Mouse (Mus musculus) telencephalon, adult 2 months (tissue): Measurements from ENCODE around the gene Bach2.

Experiments used
- DNase-seq: peaks from one replicate; pipeline ENCODE4 v3.0.0-alpha.2; 2011; ENCODE audit warnings: low read depth, low spot score

Bach2 gene

DNA sequence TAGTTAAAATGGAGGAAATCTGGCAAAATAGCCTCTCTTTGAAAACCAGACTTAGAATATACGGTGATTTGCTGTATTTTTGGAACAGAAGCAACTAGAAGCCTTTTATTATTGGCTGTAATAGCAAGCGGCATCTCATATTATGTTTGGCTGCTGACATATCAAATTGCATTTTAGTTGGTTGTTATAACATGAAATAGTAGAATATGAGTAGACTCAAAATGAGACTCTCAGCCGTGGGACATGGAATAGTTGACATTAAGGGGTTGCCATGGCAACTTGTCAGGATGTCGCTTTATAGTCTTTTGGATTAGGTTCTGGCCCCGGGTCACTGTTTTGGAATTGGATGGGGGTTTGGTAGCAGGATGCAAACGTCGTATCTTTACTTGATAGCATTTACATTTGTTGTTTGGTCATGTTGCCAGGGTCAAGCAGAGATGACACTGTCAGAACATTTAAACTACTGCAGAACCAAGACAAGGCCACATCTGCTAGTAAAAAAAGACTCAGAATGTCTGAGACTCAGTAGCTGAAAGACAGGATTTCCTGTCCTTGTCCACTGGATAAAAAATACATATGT lies 55.2 kb downstream of the Bach2 start:
- no peak for DNase-seq

DNA sequence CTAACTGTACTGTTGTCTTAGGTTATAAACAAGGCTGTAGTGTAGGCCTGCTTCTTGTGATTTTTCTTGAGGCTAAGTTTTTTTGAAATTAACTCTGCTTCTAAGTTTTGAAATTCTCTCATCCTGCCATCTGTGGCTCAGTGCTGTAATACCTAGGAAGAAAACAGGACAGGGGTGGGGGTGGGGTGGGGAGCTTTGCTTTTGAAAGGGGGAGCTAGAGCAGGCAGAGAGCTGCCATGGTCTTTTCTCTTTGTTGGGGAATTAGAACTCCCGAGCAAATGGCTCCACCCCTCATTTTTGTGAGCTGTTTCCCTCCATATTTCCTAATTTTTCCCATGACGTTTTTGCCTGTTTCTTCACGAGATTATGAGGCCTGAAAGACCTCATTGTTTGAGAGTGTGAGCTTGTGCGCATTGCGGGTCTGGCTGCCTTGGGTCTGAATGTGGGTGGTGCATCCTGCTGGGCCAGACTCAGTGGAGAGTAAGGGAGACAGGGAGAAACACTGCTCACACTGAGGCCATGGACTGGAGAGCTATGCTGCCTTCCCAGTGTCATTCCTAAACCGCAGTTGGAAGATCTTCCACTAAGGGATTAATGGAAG lies 58.6 kb downstream of the Bach2 start:
- DNase-seq: no peak

DNA sequence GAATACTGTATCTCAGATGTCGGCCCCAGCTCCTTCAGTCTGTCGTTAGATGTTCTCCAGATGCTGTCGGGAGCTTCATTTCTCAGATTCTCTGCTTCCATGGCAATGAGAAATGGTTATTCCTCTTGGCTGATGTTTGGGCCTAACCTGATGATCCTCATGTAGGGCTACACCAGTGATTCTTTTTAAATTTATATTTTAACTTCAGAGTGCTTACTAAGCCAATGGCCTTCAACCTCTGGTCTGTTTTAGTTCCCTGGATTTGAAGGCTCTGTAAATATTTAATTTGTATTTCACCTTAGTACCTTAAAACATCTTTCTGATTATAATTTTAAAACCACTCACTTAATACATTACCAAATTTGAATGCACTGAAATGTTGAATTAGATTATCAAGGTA lies 60.6 kb downstream of the Bach2 start:
- DNase-seq: no peak

DNA sequence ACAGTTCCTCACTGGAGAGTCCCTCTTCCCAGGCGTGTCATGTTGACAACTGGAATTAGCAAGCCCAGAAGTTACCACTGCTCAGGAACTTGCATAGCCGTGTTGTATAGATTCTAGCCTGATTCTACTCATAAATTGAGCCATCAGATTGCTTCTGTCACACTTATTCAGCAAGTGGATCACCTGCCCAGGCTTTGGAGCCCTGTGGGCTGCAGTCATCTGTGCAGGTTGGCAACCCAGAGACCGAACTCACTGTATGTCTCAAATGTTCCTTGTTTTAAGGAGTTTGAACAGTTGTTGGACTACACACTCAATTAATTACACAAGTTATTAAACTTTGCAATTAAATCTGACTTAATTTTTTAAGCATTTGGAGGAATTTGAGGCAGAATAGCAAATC lies 61.4 kb downstream of the Bach2 start:
- DNase-seq: no peak

DNA sequence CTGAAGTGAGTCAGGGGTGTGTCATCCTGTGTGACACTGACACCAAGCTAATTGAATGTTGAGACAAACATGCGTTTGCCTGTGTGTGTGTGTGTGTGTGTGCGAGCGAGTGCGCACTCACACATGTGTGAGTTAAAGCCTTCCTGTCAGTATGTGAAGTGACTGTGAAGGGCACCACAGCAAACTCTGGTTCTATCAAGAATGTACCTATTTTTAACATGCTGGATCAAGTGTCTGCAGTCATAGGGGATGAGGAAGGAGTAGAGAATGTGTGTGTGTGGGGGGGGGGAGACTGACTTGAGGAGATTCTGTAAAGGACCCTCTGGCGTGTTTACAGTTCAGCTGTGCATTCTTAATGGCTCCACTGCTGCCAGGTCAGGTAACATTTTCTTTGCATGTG lies 64.1 kb downstream of the Bach2 start:
- DNase-seq: no peak

DNA sequence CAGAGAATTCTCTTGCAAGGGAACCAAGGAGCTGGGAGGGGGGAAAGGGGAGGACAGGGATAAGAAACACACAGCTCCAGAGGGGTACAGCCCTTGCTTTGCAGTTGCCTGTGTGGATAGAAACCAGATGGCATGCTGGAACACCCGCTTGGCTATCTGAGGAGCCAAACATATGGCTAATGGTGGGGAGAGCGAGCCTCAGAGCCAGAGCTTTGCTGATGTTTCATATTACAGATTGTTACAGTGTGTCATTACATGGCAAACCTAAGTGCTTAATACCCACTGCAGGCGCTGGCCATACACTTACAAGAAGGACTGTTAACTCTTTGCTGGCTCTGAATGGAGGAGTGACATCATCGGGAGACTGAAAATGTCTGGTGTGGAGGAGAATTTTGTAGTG lies 64.5 kb downstream of the Bach2 start:
- DNase-seq: peak; percentile 71

DNA sequence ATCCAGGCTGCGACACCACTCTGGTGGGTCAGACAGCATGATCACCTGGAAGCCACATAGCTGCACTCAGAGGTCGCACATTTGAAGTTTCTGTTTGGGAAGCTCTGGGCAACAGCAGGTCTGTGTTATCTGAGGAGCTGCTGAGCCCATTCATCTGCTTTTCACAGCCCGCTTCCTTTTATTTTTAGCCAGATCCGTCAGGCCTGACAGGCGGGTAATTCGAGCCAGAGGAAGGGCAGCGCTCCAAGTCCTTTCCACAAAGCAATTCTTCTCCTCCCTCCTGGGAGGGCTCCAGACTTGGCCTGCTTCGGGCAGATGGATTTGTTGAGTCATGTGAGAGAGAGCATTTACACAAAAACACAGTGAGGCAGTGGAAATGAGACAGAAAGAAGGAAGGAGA lies 65.1 kb downstream of the Bach2 start:
- DNase-seq: peak; percentile 96

DNA sequence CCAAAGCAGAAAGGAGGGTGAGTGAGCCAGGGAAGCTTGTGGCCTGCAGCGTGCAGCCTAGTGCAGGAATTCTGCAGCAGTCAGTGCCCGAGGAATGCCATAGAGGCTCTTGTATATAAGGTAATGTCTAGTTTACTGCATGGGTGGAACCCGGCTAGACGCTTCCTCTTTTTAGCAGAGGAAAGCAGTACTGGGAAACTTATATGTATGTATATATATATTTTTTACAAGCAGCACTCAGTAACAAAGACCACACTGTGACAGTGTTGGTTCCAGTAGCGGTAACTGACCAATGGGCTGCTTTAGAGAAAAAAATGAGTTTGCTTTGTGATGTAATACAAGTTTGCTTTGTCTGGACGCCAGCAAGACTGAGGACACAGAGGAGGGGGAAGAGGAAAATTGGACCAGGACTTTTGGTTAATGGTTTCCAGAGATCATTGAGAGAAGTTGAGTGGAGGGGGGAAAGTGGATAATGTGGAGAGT lies 65.7 kb downstream of the Bach2 start:
- DNase-seq: no peak

DNA sequence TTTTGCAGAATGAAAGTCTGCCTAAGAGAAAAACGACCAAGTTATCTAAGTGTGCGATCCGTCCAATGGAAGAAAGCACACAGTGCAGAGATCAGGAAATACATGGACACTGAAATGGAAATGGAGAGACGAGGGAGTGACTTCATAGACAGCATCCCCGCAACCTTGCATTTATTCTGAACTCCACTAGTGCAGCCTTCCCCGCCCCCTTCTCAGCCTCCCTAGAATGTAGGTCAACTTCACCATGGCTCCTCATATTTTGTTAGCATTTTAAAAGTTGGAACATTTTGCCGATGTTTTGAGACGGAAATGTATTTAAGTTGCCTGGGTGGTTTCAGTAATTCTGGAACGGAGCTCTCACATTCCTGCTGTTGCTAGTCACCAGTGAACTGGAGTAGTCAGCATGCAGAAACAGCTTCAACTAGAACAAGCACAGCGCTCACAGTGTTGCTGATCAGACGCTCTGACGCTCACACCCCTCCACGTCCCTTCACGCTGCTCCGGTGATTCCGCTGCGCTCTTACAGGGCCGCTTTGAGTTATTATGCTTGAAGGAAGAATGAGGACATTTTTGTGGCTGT lies 66.5 kb downstream of the Bach2 start:
- peak; percentile 54 for DNase-seq

DNA sequence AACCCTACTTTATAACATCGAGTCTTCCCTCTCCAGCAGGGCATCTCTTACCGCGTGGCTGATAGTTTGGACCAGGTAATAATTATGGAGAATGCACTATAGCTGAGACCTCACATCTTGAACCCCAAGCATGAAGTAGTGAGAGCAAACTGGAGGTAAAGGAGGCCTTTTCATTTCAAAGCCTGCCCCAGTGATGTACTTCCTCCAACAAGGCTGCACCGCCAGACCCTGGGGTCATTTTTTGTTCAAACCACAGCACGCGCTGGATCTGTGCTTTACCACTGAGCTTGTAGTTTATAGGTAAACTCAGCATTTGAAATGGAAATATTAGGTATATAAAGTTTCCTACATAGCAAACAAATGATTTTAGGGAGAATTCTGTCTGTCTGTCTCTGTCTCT lies 67.1 kb downstream of the Bach2 start:
- DNase-seq: no peak

DNA sequence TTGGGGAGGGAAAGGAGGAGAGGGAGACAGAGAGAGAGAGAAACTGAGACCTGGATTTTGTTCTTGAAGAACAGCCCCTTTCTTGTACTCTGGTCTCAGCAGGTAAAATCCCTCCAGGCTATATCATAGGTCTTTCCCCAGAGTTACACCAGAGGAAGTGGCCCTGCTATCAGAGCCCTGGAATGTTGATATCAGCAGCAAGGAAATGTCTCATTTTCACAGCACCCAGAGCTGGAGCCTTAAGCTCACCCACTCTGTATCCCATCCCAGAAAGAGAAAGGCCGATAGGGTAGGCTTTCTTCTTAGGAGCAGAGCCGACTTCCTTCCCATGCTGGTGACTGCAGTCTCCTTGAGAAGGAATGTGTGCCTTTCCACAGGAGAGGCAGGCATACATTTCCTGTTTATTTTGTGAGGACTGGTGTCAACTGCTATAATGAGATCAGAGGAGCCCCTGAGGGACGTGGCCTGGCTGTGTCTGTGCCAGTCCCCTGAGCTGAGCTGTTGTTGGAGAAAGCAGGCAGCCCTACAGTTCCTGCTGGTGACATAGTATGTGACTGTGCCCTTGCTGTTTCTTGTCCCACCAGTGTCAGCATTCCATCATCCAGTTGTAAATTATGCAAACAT lies 67.7 kb downstream of the Bach2 start:
- DNase-seq: no peak

DNA sequence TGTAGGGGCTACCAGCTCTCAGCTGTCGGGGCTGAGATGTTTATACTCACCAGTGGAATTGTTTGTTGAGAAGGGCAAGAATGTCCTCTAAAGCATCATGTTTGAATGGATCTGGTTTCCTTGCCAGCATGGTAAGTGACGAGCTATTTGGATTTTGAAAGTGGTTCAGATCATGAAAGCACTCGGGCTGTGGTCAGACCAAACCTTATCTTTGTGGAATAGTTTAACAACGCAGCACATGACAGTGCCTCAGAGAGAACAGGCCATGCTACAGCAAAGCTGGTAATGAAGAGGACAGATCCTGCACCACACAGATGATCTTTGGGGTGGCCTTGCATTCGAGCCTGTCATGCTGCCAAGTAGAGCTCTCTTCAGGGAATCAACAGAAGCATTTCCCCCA lies 68.6 kb downstream of the Bach2 start:
- DNase-seq: no peak

DNA sequence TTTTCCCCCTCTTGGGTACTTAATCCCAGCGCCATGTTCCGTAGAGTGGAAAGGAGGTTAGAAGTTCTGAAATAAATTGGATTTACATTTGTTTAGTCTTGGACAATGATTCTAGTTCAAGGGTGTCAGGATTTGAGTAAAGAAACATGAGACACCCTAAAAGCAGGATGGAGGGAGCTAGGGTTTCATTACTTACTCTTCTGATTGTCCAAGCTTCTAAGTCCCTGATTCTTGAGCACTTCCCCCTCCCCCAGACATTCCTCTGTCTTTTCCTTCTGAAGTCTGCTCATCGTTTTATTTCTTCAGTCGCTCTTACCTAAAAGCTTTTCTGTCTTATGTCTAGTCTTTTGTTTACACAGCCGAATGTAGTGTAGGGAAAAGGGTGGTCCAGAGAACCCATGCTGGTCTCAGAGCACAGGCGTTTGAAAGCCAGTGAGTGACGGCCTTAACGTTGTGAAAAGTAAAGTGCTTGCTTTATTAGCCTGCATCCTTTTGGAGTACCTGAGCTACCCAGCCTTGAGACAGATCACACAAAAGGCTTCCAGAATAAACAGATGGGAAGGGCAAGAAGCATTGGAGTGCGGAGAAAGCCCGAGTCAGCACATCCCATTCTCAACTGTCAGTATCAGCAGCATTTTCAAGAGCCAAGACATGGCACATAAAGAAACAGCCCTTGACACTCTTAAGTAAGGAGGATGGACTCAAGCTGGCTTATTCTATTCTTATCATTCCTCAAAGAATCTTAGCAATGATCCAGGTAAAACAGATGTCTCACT lies 73.8 kb downstream of the Bach2 start:
- no peak for DNase-seq

DNA sequence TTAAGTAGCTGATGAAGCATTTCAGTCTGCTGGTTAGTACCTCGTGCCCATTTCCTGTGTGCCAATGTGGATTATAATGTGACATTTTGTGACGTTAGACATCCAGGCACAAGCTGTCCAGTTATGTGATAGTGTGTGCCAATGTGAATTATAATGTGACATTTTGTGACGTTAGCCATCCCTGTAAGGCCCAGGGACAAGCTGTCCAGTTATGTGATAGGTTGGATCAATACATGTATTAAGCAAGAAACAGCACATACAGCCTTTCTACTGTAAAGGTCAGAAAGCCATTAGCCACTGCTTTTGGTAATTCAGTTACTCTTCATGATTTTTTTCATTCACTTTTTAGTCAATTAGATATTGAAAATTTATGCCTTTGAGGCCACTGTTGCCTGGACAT lies 76.3 kb downstream of the Bach2 start:
- DNase-seq: no peak

DNA sequence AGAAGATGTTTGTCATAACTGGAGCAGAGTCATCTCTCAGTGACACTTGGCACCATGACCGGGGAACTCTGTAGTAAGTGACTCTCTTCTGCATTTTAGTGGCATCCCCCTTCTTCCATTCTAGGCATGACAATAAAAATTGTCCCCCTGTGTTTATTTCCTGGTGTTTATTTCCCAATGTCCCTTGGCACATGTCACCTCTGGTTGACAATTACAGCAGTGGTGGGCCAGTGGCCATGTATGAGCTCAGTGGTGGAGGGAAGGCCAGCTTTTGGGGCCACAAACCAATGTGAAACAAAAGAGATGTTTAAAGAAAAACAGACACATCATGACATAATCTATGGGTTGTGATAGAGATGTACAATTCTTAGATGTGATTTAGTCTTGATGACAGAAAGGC lies 80.0 kb downstream of the Bach2 start:
- DNase-seq: no peak

DNA sequence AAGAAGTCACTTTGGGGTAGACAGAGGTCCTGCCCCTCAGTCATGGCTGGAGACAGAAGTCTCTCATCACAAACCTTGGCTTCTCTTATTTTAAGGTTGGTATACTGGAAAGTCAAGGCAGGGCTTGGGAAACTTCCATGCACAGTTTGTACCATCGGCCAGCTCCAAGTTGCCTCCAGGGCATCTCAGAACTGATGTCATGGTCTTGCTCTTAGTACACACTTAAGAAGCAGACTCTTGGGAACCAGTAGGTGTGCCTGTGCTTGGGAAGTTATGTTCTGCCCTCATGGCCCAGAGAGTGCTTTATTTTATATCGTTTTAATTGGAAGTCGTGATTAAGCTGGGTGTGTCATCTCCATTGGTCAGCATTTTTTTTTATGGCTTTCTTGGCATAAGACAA lies 80.7 kb downstream of the Bach2 start:
- no peak for DNase-seq

DNA sequence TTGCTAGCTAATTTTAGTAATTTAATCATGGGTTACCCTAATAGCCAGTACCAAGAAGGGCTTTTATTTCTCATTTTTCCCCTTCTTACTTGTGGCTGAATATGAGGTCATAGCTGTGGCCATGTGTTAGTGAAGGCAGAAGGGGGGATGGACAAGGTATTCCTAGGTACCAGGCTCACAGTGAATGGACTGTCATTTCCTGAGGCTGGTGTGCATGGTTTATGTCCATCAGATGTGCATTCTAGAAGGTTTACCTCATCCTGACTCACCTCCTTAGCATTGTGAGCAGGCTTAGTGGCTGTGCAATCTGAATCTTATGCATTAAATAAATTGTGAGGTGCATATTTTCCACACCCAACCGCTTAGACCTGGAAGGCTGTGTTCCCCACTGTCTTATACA lies 81.4 kb downstream of the Bach2 start:
- no peak for DNase-seq

DNA sequence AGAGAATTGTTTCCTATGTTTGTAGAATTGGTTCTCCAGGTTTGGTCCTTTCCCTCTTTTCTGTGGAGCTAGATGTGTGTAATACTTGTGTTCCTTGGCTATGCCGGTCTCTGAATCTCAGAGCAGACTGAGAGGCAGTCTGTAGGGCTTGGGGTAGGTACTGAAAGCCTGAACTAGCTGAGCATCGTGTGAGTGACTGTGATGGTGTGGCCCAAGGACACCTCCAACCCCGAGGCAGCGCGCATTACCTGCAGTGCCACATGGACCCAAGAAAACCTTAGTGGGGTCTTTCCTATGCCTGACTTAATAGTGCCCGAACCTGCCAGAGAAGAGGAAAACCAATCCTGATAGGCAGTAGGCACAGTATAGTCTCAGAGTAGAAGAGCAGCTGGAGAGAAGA lies 85.5 kb downstream of the Bach2 start:
- no peak for DNase-seq

DNA sequence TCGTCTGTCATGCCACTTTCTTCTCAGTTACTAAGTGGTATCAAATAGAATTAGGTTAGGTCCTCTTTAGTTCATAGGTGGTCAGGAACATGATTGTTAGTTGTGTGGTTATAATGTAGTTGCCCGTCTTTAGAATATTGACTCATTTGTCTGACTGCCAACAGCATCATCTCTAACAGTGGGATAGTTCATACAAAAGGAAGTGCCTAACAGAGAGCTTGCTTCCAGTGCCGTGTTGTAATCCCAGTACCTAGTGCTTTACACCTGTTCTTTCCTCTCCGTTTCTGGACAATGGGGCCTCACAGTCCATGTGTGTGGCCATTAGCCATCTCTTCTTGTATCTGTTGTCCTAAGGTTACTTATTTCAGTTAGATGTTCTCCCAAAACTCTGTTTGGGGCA lies 86.4 kb downstream of the Bach2 start:
- DNase-seq: no peak

DNA sequence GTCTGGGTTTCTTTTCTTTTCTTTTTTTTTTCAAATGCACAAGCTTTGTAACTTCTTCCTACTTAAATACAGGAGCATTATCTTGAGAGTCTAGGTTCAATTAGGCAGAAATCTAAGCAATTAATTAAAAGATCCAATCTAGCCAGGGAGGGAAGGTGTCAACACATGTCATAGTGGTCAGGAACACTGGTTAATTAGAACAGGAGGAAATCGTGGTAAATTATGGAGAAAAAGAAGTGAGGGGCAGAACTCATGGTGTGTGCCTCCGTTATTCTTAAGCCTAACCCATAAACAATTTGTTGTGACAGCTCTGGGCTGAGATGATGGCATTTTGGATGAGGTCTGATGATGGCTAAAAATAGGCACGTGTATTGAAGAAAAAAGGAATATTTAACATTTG lies 87.0 kb downstream of the Bach2 start:
- DNase-seq: no peak

DNA sequence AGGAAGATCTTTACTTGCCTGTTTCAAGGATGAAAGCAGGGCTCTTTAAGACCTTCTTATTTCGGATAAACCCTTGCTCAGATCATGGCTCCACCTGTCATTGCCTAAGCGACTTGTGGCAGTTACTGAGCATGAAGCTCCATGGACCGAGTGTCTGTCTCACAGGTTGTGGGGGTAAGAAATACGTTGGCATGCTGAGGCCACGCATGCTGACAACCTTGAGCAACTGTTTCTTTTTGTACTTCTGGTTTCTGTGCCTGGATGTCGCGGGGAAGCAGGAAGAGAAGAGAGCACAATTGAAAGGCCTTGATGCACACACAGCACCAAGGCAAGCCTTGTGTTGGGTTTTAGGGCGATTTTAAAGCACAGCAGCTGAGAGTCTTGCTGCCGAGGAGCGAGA lies 87.7 kb downstream of the Bach2 start:
- no peak for DNase-seq

DNA sequence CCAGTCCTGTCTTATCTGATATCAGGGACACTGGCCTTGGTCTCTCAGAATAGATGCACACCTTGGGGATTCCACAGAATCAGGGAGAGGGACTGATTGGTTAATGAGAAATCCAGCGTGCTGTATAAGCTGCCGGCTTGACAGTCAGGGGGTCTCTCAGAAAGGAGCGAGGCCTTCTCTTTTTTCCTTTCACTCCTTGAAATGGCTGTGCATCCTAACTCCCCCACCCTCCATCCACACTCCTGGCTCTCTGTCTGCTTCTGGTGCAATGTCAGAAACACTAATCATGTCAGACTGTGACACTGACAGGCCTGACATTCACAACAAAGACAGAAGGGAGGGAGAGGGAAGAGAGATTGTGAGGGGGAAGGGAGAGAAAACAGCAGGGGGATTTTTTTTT lies 88.3 kb downstream of the Bach2 start:
- no peak for DNase-seq
